Mouse (Mus musculus): ENCODE results near the gene 5430427O19Rik.

Gene 5430427O19Rik

GRCm38 (mm10) chrX:85869914-85870483, at the start of gene 5430427O19Rik:
TSS of gene 5430427O19Rik (plus strand) at chrX:85870354.
- DNase-seq (ENCODE audit: low read depth): peak; percentile 42

GRCm38 (mm10) chrX:85827719-85828453, 42.3 kb upstream of the 5430427O19Rik start:
- no peak for DNase-seq (ENCODE audit: low read depth)

- no peak for DNase-seq (ENCODE audit: low read depth)
Measured at GRCm38 (mm10) chrX:85829000-85829399, 41.2 kb upstream of the 5430427O19Rik start.

- peak; percentile 48 for DNase-seq (ENCODE audit: low read depth)
Measured at GRCm38 (mm10) chrX:85839174-85839573, 31.0 kb upstream of the 5430427O19Rik start.

- no peak for DNase-seq (ENCODE audit: low read depth)
Measured at GRCm38 (mm10) chrX:85855938-85856337, 14.2 kb upstream of the 5430427O19Rik start.

GRCm38 (mm10) chrX:85857169-85857568, 13.0 kb upstream of the 5430427O19Rik start:
- DNase-seq (ENCODE audit: low read depth): no peak

- peak; percentile 40 for DNase-seq (ENCODE audit: low read depth)
Measured at GRCm38 (mm10) chrX:85868079-85868478, 2.1 kb upstream of the 5430427O19Rik start.

- DNase-seq (ENCODE audit: low read depth): peak; percentile 24
Measured at GRCm38 (mm10) chrX:85871371-85872056, 1.4 kb downstream of the 5430427O19Rik start.

- no peak for DNase-seq (ENCODE audit: low read depth)
Measured at GRCm38 (mm10) chrX:85874367-85874766, 4.2 kb downstream of the 5430427O19Rik start.

GRCm38 (mm10) chrX:85875951-85876350, 5.8 kb downstream of the 5430427O19Rik start:
- no peak for DNase-seq (ENCODE audit: low read depth)

- DNase-seq (ENCODE audit: low read depth): no peak
Measured at GRCm38 (mm10) chrX:85877747-85878146, 7.6 kb downstream of the 5430427O19Rik start.

GRCm38 (mm10) chrX:85878293-85878692, 8.1 kb downstream of the 5430427O19Rik start:
- no peak for DNase-seq (ENCODE audit: low read depth)

GRCm38 (mm10) chrX:85879198-85879977, 9.2 kb downstream of the 5430427O19Rik start:
- DNase-seq (ENCODE audit: low read depth): peak; percentile 48

GRCm38 (mm10) chrX:85886651-85887050, 16.5 kb downstream of the 5430427O19Rik start:
- no peak for DNase-seq (ENCODE audit: low read depth)

GRCm38 (mm10) chrX:85901195-85901594, 31.0 kb downstream of the 5430427O19Rik start:
- DNase-seq (ENCODE audit: low read depth): no peak

GRCm38 (mm10) chrX:85919034-85919433, 48.9 kb downstream of the 5430427O19Rik start:
- DNase-seq (ENCODE audit: low read depth): peak; percentile 66

GRCm38 (mm10) chrX:85932991-85933390, 62.8 kb downstream of the 5430427O19Rik start:
- DNase-seq (ENCODE audit: low read depth): peak; percentile 35
